Mouse (Mus musculus) liver, embryonic 11.5 days (tissue): ENCODE measurements around the gene Setd3. TPM values are rescaled to one million over a fixed set of nuclear protein-coding genes. Genes with fewer than 3 reads are reported as not detected.
A peak's percentile ranks its signal among the peaks of the same experiment; 100 is the strongest.

ENCODE experiments used
- ATAC-seq: fragments of 200-750 bp; cut with Nextera tagmentation; replicated peaks from 2 replicates; pipeline ENCODE4 v1.8.0; 2017; ENCODE audit warnings: moderate number of reproducible peaks, mild to moderate bottlenecking, moderate TSS enrichment, moderate library complexity; ENCODE audit not compliant: low FRiP score
- DNase-seq: peaks from one replicate; pipeline ENCODE4 v3.0.0-alpha.2; 2017; ENCODE audit warnings: low spot score
- H3K27ac ChIP-seq: fragments of 300-500 bp; sonication (generic); 2 replicates; pipeline ENCODE4 v1.5.1; 2014; ENCODE audit warnings: mild to moderate bottlenecking, low read depth, low read length, control low read depth
- H3K27me3 ChIP-seq: fragments of 300-500 bp; sonication (generic); replicated peaks from 2 replicates; pipeline ENCODE4 v1.6.1; 2014; ENCODE audit warnings: low read length, mixed read lengths; ENCODE audit not compliant: control insufficient read depth, insufficient read depth
- H3K36me3 ChIP-seq: fragments of 300-500 bp; sonication (generic); 2 replicates; pipeline ENCODE4 v1.6.1; 2014; ENCODE audit warnings: mild to moderate bottlenecking, low read length, moderate library complexity, mixed read lengths; ENCODE audit not compliant: control insufficient read depth, insufficient read depth
- H3K4me1 ChIP-seq: fragments of 300-500 bp; sonication (generic); replicated peaks from 2 replicates; pipeline ENCODE4 v1.6.1; 2014; ENCODE audit warnings: low read length, mixed read lengths; ENCODE audit not compliant: control insufficient read depth, insufficient read depth
- H3K4me2 ChIP-seq: fragments of 300-500 bp; sonication (generic); 2 replicates; pipeline ENCODE4 v1.6.1; 2014; ENCODE audit warnings: mild to moderate bottlenecking, control low read depth, moderate library complexity
- H3K4me3 ChIP-seq: fragments of 300-500 bp; sonication (generic); 2 replicates; pipeline ENCODE4 v1.5.1; 2014; ENCODE audit warnings: low read depth, low read length, control low read depth
- H3K9ac ChIP-seq: fragments of 300-500 bp; sonication (generic); 2 replicates; pipeline ENCODE4 v1.6.1; 2014; ENCODE audit warnings: low read depth, low read length, control low read depth
- H3K9me3 ChIP-seq: fragments of 300-500 bp; sonication (generic); 2 replicates; pipeline ENCODE4 v1.6.1; 2016; ENCODE audit warnings: low read length, inconsistent platforms, mixed read lengths; ENCODE audit not compliant: control insufficient read depth
- WGBS: fragments of 180-500 bp; shearing (Covaris S2); extraction: QIAGEN DNeasy Blood & Tissue Kit; methylation state at CpG from one replicate; pipeline ENCODE4 v1.1.7; 2014; 5-methylcytosine and 5-hydroxymethylcytosine counted together
- polyA plus RNA-seq: library from polyadenylated mRNA; unstranded; fragments of >200 nt; fragmentation: Nextera tagmentation; extraction: Ambion mirVana; gene quantifications from 2 replicates; pipeline ENCODE4 v1.2.1, GENCODE M21; 2014

Gene Setd3
- polyA plus RNA-seq, 1 experiment from 2014 or later: 73.3 TPM

- Histone ChIP-seq H3K9ac (no peak overlapping the region), H3K27ac (no peak overlapping the region), H3K36me3 (no peaks in the 10 kb centered on the region; the same call in 1 of the 2 replicates), H3K27me3 (no peaks in the 10 kb centered on the region), H3K4me3 (no peak overlapping the region), H3K4me1 (peaks cover 36% of the 10 kb centered on the region), H3K9me3 (no peaks in the 10 kb centered on the region), H3K4me2 (no peak overlapping the region)
- ATAC-seq (no peak), DNase-seq (no peak)
- WGBS: 87% methylated on average over 15 of the region's 15 CpGs
Observed at GRCm38 (mm10) chr12:108210623-108211022, 31.5 kb upstream of the Setd3 start.

DNA sequence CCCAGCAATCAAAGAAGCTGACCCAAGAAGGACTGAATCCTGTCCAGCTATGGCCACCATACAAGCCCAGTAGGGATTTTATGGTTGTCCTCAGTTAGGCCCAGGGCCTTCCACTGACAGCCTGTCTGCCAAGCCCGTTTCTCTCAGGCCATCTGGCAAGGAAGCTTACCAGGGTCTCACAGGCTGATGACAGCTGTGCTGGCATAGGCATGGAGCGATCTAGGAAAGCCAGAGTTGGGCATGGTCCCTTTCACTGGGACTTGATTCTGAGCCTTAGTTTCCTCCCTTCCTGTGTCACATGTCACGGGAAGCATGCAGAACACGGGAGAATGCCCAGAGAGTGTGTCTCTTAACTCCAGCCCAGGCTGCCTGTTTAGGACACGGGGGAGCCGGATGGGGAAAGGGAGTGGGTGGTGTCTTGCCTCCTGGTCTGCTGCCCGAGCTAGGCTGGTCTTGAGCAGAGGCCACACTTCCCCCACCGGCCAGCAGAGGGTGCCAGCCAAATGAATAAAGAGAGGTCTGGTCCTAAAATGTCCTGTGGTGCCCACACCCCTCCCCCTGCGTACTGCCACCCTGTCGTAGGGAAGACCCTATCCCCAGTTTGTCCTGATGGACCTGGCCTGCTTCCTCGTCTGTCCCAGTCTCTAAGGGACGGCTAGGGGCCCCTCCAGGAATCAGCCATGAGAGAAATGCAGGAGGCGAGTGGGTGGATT, 29.8 kb upstream of the Setd3 start:
- WGBS: 39% methylated on average over 13 of the region's 13 CpGs
- Histone ChIP-seq H3K4me3 (no peak overlapping the region), H3K27me3 (no peaks in the 10 kb centered on the region), H3K9ac (no peak overlapping the region), H3K9me3 (no peaks in the 10 kb centered on the region), H3K27ac (no peak overlapping the region), H3K4me2 (no peak overlapping the region), H3K4me1 (peaks cover 30% of the 10 kb centered on the region), H3K36me3 (peaks cover 9% of the 10 kb centered on the region)
- 0 out of 2 replicates have a peak, but pooled peaks have one; percentile 13 for ATAC-seq
- DNase-seq: peak; percentile 76

- WGBS: 89% methylated on average over 9 of the region's 9 CpGs
- H3K4me3 ChIP-seq: no peak overlapping the region
- peaks cover 9% of the 10 kb centered on the region for H3K36me3 ChIP-seq
- no peaks in the 10 kb centered on the region for H3K9me3 ChIP-seq
- ATAC-seq: no peak
- H3K27ac ChIP-seq: no peak overlapping the region
- H3K9ac ChIP-seq: no peak overlapping the region
- peak; percentile 29 for DNase-seq
- H3K4me1 ChIP-seq: peaks cover 24% of the 10 kb centered on the region
- H3K4me2 ChIP-seq: no peak overlapping the region
- H3K27me3 ChIP-seq: no peaks in the 10 kb centered on the region
Observed at GRCm38 (mm10) chr12:108208216-108208615, 29.1 kb upstream of the Setd3 start.

DNA sequence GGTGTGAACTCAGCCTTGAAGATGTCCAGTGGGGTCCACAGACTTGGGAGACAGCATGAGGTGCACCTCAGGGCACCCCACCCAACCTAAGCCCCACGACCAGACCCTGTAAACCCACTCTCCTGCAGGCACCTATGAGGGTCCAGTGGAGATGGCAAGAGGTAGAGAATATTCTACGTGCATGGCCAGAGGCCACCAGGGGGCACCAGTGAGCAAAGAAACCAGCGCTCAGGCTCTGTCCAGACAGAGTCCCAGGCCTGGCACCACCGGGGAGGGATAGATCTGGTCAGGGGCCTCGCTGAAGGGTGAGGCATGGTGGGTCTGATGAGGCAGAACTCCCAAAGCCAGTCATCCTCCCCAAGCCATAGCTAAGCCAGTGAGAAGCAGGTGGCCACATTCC, 27.5 kb upstream of the Setd3 start:
- no peak overlapping the region for H3K27ac ChIP-seq
- no peak overlapping the region for H3K9ac ChIP-seq
- ATAC-seq (peak; percentile 62), DNase-seq (peak; percentile 79)
- WGBS: 16% methylated on average over 5 of the region's 5 CpGs
- no peaks in the 10 kb centered on the region for H3K27me3 ChIP-seq
- peaks cover 19% of the 10 kb centered on the region for H3K36me3 ChIP-seq
- H3K4me3 ChIP-seq: no peak overlapping the region
- H3K9me3 ChIP-seq: no peaks in the 10 kb centered on the region
- H3K4me2 ChIP-seq: no peak overlapping the region
- peaks cover 17% of the 10 kb centered on the region for H3K4me1 ChIP-seq

GRCm38 (mm10) chr12:108204978-108205377, 25.9 kb upstream of the Setd3 start:
- Histone ChIP-seq H3K4me3 (no peak overlapping the region), H3K4me1 (peaks cover 11% of the 10 kb centered on the region), H3K27me3 (no peaks in the 10 kb centered on the region), H3K27ac (no peak overlapping the region), H3K9me3 (no peaks in the 10 kb centered on the region), H3K4me2 (no peak overlapping the region), H3K36me3 (peaks cover 23% of the 10 kb centered on the region), H3K9ac (no peak overlapping the region)
- ATAC-seq: no peak
- 87% methylated on average over 12 of the region's 12 CpGs for WGBS
- DNase-seq: no peak

- Histone ChIP-seq H3K36me3 (peaks cover 30% of the 10 kb centered on the region), H3K4me2 (no peak overlapping the region), H3K9me3 (no peaks in the 10 kb centered on the region), H3K9ac (no peak overlapping the region), H3K27me3 (no peaks in the 10 kb centered on the region), H3K4me1 (0 out of 2 replicates have a peak, but pooled peaks cover 1% of the 10 kb centered on the region), H3K27ac (no peak overlapping the region), H3K4me3 (no peak overlapping the region)
- DNase-seq (peak; percentile 31), ATAC-seq (no peak)
- 76% methylated on average over 8 of the region's 8 CpGs for WGBS
Observed at GRCm38 (mm10) chr12:108203895-108204294, 24.8 kb upstream of the Setd3 start.

- Histone ChIP-seq H3K9me3 (no peaks in the 10 kb centered on the region), H3K36me3 (peaks cover 56% of the 10 kb centered on the region), H3K27ac (no peak overlapping the region), H3K9ac (no peak overlapping the region), H3K4me2 (no peak overlapping the region), H3K27me3 (no peaks in the 10 kb centered on the region), H3K4me1 (no peaks in the 10 kb centered on the region), H3K4me3 (no peak overlapping the region)
- DNase-seq (no peak), ATAC-seq (no peak)
- 76% methylated on average over 1 of the region's 1 CpGs for WGBS
Observed at GRCm38 (mm10) chr12:108200094-108200493, 21.0 kb upstream of the Setd3 start.

GRCm38 (mm10) chr12:108198447-108198846, 19.3 kb upstream of the Setd3 start:
- ATAC-seq: no peak
- no peak overlapping the region for H3K4me2 ChIP-seq
- H3K36me3 ChIP-seq: peaks cover 57% of the 10 kb centered on the region
- WGBS: 86% methylated on average over 4 of the region's 4 CpGs
- H3K4me1 ChIP-seq: no peaks in the 10 kb centered on the region
- no peak overlapping the region for H3K4me3 ChIP-seq
- no peaks in the 10 kb centered on the region for H3K27me3 ChIP-seq
- DNase-seq: no peak
- no peak overlapping the region for H3K27ac ChIP-seq
- H3K9ac ChIP-seq: no peak overlapping the region
- no peaks in the 10 kb centered on the region for H3K9me3 ChIP-seq

- H3K36me3 ChIP-seq: peaks cover 51% of the 10 kb centered on the region
- H3K4me3 ChIP-seq: no peak overlapping the region
- H3K27me3 ChIP-seq: no peaks in the 10 kb centered on the region
- 94% methylated on average over 11 of the region's 11 CpGs for WGBS
- H3K9ac ChIP-seq: no peak overlapping the region
- H3K4me1 ChIP-seq: no peaks in the 10 kb centered on the region
- H3K27ac ChIP-seq: no peak overlapping the region
- no peak overlapping the region for H3K4me2 ChIP-seq
- DNase-seq: no peak
- no peak for ATAC-seq
- H3K9me3 ChIP-seq: no peaks in the 10 kb centered on the region
Observed at GRCm38 (mm10) chr12:108195761-108196160, 16.6 kb upstream of the Setd3 start.
